Mouse (Mus musculus) liver, embryonic 14.5 days (tissue): ENCODE measurements at regions not wholly inside any gene's neighbourhood (a gene's known extent, or its start where the extent isn't known, plus 50 kb on each side); places are given as distances from the start of the nearest gene placed in this dataset.

Source experiments
- ATAC-seq: fragments of 200-750 bp; cut with Nextera tagmentation; 2 replicates; pipeline ENCODE4 v1.8.0; 2017; ENCODE audit warnings: moderate number of reproducible peaks, mild to moderate bottlenecking, moderate library complexity; ENCODE audit not compliant: insufficient read depth
- DNase-seq, 3 experiments: peaks; one replicate each; pipeline ENCODE4 v3.0.0-alpha.2; 2012 to 2013; ENCODE audit warnings: low read depth in 3 of 3, low spot score in 3 of 3
- H3K27ac ChIP-seq: fragments of 300-500 bp; sonication (generic); 2 replicates; pipeline ENCODE4 v1.5.1; 2014; ENCODE audit warnings: moderate library complexity, mild to moderate bottlenecking, control low read depth, inconsistent platforms
- H3K27me3 ChIP-seq: fragments of 300-500 bp; sonication (generic); 2 replicates; pipeline ENCODE4 v1.6.1; 2014; ENCODE audit warnings: mild to moderate bottlenecking, low read length, moderate library complexity; ENCODE audit not compliant: control insufficient read depth, insufficient read depth
- H3K36me3 ChIP-seq: fragments of 300-500 bp; sonication (generic); replicated peaks from 2 replicates; pipeline ENCODE4 v1.6.1; 2014; ENCODE audit warnings: low read depth; ENCODE audit not compliant: control insufficient read depth, insufficient read depth
- H3K4me1 ChIP-seq, 2 experiments: fragments of 200-500 bp in 1 of 2; fragments of 300-500 bp in 1 of 2; sonication (generic) in 1 of 2; replicated peaks; 2 replicates each; pipeline ENCODE4 v1.6.1; 2012 to 2014; ENCODE audit warnings: antibody characterized with exemption in 1 of 2, inconsistent platforms in 1 of 2, low read length in 1 of 2; ENCODE audit not compliant: control insufficient read depth in 2 of 2, insufficient read depth in 2 of 2
- H3K4me2 ChIP-seq: fragments of 300-500 bp; sonication (generic); 2 replicates; pipeline ENCODE4 v1.6.1; 2014; ENCODE audit warnings: low read depth, mild to moderate bottlenecking, control low read depth, moderate library complexity
- H3K4me3 ChIP-seq, 2 experiments: fragments of 200-500 bp in 1 of 2; fragments of 300-500 bp in 1 of 2; sonication (generic) in 1 of 2; 2 replicates each; pipeline ENCODE4 v1.5.1; 2012 to 2014; ENCODE audit warnings: low read depth in 2 of 2, low read length in 2 of 2, mild to moderate bottlenecking in 2 of 2, control low read depth in 1 of 2, inconsistent platforms in 1 of 2, moderate library complexity in 1 of 2; ENCODE audit not compliant: insufficient read depth in 1 of 2
- H3K9ac ChIP-seq: fragments of 300-500 bp; sonication (generic); replicated peaks from 2 replicates; pipeline ENCODE4 v1.6.1; 2014; ENCODE audit warnings: mild to moderate bottlenecking, control low read depth, moderate library complexity
- H3K9me3 ChIP-seq: fragments of 300-500 bp; sonication (generic); 2 replicates; pipeline ENCODE4 v1.6.1; 2016; ENCODE audit warnings: low read length, mixed read lengths; ENCODE audit not compliant: control insufficient read depth
- CTCF ChIP-seq: IDR thresholded peaks from 2 replicates; pipeline ENCODE4 v1.5.1; 2016; ENCODE audit warnings: antibody characterized with exemption, low read depth, control low read depth
- EP300 ChIP-seq: IDR thresholded peaks from 2 replicates; pipeline ENCODE4 v1.6.1; 2016; ENCODE audit warnings: antibody characterized with exemption, low read depth
- WGBS: fragments of 180-500 bp; shearing (Covaris S2); extraction: QIAGEN DNeasy Blood & Tissue Kit; methylation state at CpG from one replicate; pipeline ENCODE4 v1.1.7; 2014; ENCODE audit not compliant: insufficient replicate concordance; 5-methylcytosine and 5-hydroxymethylcytosine counted together

- Histone ChIP-seq H3K4me1 (no peaks in the 10 kb centered on the region), H3K27me3 (no peaks in the 10 kb centered on the region), H3K9ac (no peak overlapping the region), H3K4me2 (no peak overlapping the region), H3K36me3 (no peaks in the 10 kb centered on the region), H3K9me3 (no peaks in the 10 kb centered on the region), H3K27ac (no peak overlapping the region), H3K4me3 (no peak overlapping the region)
- ATAC-seq (no peak), DNase-seq (no peak)
- WGBS, result 56% methylated on average over 8 of the region's 8 CpGs
- TF ChIP-seq EP300, result no peak
- no peak for TF ChIP-seq CTCF
Observed at GRCm38 (mm10) chr14:67582201-67582782, 1573.3 kb upstream of the Gulo start.

GRCm38 (mm10) chr14:67574346-67574949, 1565.4 kb upstream of the Gulo start:
- 65% methylated on average over 7 of the region's 7 CpGs for WGBS
- H3K27me3 ChIP-seq, result no peaks in the 10 kb centered on the region
- no peaks in the 10 kb centered on the region for H3K4me1 ChIP-seq
- no peak overlapping the region for H3K27ac ChIP-seq
- no peaks in the 10 kb centered on the region for H3K9me3 ChIP-seq
- H3K4me3 ChIP-seq, result no peak overlapping the region
- TF ChIP-seq EP300 (no peak), CTCF (no peak)
- H3K36me3 ChIP-seq, result no peaks in the 10 kb centered on the region
- ATAC-seq (no peak), DNase-seq (no peak)
- no peak overlapping the region for H3K9ac ChIP-seq
- no peak overlapping the region for H3K4me2 ChIP-seq

- H3K4me1 ChIP-seq, result no peaks in the 10 kb centered on the region
- H3K27me3 ChIP-seq, result no peaks in the 10 kb centered on the region
- H3K9ac ChIP-seq, result no peak overlapping the region
- no peak overlapping the region for H3K27ac ChIP-seq
- DNase-seq, result no peak
- no peaks in the 10 kb centered on the region for H3K36me3 ChIP-seq
- no peaks in the 10 kb centered on the region for H3K9me3 ChIP-seq
- 65% methylated on average over 12 of the region's 12 CpGs for WGBS
- no peak for TF ChIP-seq CTCF
- TF ChIP-seq EP300, result no peak
- no peak for ATAC-seq
- no peak overlapping the region for H3K4me3 ChIP-seq
- H3K4me2 ChIP-seq, result no peak overlapping the region
Observed at GRCm38 (mm10) chr14:67573451-67573995, 1564.5 kb upstream of the Gulo start.

- TF ChIP-seq CTCF (no peak), EP300 (no peak)
- Histone ChIP-seq H3K4me3 (no peak overlapping the region), H3K9ac (no peak overlapping the region), H3K9me3 (no peaks in the 10 kb centered on the region), H3K27me3 (no peaks in the 10 kb centered on the region), H3K4me2 (no peak overlapping the region), H3K4me1 (no peaks in the 10 kb centered on the region), H3K27ac (no peak overlapping the region), H3K36me3 (no peaks in the 10 kb centered on the region)
- DNase-seq, result no peak
- 58% methylated on average over 17 of the region's 17 CpGs for WGBS
- ATAC-seq, result no peak
Observed at GRCm38 (mm10) chr14:67569744-67570322, 1560.8 kb upstream of the Gulo start.

GRCm38 (mm10) chr14:67568896-67569743, 1560.1 kb upstream of the Gulo start:
- no peaks in the 10 kb centered on the region for H3K27me3 ChIP-seq
- H3K27ac ChIP-seq, result no peak overlapping the region
- H3K9me3 ChIP-seq, result no peaks in the 10 kb centered on the region
- DNase-seq (no peak), ATAC-seq (no peak)
- H3K4me1 ChIP-seq, result no peaks in the 10 kb centered on the region
- TF ChIP-seq EP300, result no peak
- TF ChIP-seq CTCF, result no peak
- no peak overlapping the region for H3K9ac ChIP-seq
- no peak overlapping the region for H3K4me3 ChIP-seq
- H3K4me2 ChIP-seq, result no peak overlapping the region
- WGBS, result 42% methylated on average over 22 of the region's 22 CpGs
- H3K36me3 ChIP-seq, result no peaks in the 10 kb centered on the region
